Mouse (Mus musculus) left cerebral cortex, adult 11 months (tissue): Measurements from ENCODE around the gene Trib3.
"Not testable (repeated sequence)": the region's sequence is repeated elsewhere in the genome, so short reads cannot be mapped to it uniquely, and the experiment has no call there.

Source experiments
- DNase-seq: peaks from one replicate; pipeline ENCODE4 v3.0.0; 2022; ENCODE audit warnings: low spot score

Trib3 gene

DNA sequence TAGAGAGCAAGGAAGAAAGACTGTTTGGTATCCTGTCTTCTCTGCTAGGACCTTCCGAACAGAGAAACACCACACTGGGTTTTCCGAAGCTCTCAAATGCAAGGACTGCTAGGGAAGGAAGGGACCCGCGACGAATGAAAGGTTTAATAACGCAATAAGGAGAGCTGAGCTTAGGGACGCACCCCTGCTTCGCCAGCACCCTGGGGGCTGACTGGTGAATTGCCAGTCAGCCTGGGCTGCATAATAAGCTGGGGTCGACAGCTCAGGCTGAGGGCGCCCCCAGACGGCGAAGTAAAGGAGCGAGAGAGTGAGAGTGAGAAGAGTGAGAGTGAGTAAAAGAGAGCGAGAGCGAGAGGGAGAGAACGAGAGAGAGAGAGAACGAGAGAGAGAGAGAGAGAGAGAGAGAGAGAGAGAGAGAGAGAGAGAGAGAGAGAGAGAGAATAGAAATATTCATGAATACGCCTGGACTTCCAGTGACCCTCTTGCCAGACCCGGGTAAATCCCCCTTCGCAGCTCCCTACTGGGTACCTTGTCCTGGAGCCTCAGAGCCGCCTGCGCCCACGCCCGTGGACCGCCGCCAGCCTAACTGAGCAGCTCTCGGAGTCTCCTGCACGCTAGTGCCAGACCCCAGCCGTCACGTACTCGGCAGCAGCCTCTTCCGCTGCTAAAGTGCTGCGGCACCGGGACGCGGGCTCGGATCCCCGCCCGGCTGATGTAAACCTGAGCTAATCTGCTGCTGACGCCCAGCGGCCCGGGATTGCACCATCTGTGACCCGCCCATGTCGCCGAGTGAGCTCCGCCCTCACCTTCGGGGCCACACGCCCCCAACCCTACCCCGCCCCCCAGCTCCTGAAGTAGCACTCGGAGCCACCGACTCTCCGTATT lies at the start of gene Trib3:
Gene Trib3, minus strand, starts transcription at position 704 of the 885 bp plus-strand sequence.
- no peak for DNase-seq

- DNase-seq, result no peak
Measured at GRCm38 (mm10) chr2:152393225-152394017, 49.6 kb upstream of the Trib3 start.

DNA sequence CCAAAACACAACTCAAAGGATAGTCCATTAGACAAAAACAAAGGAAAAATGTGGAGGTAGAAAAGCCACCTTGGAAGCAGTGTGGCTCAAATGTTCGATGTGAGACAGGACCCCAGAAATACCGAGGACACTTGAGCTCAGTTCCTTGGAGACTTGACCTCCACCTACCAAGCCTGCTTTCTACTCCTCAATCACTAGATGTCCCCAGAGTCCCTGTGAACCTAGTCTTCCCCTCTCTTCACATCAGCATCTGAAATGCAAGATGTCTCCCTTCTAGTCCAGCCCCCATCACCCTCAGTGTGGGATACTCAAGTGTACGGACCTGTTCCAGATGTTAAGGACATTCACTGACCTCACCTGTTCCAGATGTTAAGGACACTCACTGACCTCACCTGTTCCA lies 49.0 kb upstream of the Trib3 start:
- DNase-seq, result no peak

- no peak for DNase-seq
Measured at GRCm38 (mm10) chr2:152384191-152384590, 40.4 kb upstream of the Trib3 start.

DNA sequence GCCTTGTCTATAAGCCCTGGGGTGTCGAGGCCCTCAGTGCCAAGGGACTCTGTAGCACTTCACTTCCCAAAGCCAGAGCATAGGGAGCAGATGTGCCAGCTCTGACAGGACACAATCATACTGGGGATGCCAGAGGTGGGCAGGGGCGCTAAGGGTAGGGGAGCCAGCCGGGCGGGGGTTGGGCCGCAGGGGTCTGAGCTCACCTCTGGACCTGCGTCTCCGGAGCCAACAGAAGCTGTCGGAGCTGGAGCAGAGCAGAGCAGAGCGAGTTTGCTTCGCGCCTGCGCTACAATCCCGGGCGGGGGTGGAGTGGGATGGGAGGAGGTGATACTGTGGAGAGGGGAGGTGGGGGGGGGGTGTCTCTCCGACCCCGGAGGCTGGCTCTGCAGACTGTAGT lies 32.5 kb upstream of the Trib3 start, which contains the start of gene Nrsn2:
Gene Nrsn2, minus strand, starts transcription at position 294 of the 397 bp plus-strand sequence.
- DNase-seq, result no peak

GRCm38 (mm10) chr2:152375652-152376344 lies 32.0 kb upstream of the Trib3 start:
- peak; percentile 55 for DNase-seq

- DNase-seq, result no peak
Measured at GRCm38 (mm10) chr2:152373547-152373946, 29.7 kb upstream of the Trib3 start.

- DNase-seq, result no peak
Measured at GRCm38 (mm10) chr2:152372661-152373060, 28.8 kb upstream of the Trib3 start.

DNA sequence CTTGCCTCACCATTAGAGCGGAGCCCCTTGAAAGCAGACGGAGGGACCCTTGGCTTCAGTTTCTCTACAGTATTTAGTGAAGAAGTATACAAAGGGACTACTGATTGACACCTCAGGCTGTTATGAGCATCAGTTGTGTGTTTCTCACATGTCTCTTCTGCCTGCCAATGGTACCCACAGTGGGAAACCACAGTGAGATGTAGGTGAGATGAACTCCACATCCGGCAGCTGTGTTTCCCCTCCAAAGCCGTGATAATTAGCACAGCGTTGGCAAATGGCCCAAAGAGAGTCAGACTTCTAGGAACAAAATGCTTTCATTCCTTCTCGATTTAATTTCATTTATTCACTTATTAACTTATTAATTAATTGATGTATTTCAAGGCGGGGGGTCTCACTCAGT lies 28.3 kb upstream of the Trib3 start:
- no peak for DNase-seq

GRCm38 (mm10) chr2:152368532-152369140 lies 24.8 kb upstream of the Trib3 start:
- DNase-seq, result no peak

DNA sequence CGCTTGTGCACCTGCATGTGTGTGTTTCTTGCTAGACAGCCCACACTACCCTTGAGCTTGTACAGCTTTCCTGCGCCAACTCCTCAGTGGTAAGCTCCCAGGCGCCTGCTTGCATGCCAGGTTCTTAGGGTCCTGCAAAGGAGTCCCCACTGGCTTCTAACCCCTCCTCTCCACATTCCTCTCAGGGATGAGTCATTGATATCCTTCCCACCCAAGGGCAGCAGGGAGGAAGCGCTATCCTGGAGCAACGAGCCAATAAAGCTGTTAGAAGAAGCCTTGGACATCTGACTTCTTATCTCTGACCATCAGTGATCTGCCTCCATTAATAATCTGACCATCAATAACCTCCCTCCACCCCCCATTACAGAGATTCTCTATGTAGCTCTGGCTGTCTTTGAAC lies 24.1 kb upstream of the Trib3 start:
- DNase-seq, result no peak

- DNase-seq, result peak; percentile 46
Measured at GRCm38 (mm10) chr2:152363245-152364147, 19.7 kb upstream of the Trib3 start.

DNA sequence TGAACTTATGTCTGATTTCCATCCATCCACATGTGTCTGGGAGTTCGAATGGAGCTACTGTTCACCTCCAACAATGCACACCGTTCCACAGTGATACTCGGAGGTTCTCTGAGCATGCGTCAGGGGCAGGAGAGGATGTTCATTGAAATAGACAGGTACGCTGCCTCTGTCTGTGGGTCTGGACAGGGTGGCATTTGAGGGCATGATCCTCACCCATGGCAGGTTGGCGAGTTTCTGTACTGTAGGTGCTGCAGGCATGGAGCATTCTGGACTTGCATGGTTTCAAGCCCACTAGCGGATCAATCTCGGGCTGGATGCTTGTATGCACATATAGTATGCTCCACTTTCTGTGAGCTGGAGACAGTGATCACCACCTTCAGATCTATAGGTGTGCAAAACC lies 17.4 kb upstream of the Trib3 start:
- DNase-seq, result no peak

- DNase-seq, result no peak
Measured at GRCm38 (mm10) chr2:152360271-152360775, 16.5 kb upstream of the Trib3 start.

DNA sequence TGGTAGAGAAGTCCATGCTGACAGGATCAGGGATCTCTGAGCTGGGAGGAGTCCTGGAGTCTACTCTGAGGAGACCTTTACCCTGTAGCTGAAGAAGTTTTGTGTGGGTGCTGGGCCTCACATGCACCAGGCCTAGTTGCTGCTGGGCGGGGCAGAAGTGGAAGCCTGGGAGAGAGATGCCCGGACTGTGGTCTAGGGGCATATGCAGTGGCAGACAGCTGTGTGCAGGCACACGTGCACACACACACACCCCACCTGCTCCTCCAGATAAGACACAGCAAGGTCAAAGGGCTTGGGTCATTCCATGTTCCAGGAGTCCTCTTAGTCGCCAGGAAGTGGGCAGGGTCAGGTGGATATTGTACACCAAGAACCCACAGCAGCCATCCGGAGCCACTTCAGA lies 15.8 kb upstream of the Trib3 start:
- no peak for DNase-seq

- not testable (repeated sequence) for DNase-seq
Measured at GRCm38 (mm10) chr2:152358977-152359376, 15.1 kb upstream of the Trib3 start.

- no peak for DNase-seq
Measured at GRCm38 (mm10) chr2:152357254-152357653, 13.4 kb upstream of the Trib3 start.

DNA sequence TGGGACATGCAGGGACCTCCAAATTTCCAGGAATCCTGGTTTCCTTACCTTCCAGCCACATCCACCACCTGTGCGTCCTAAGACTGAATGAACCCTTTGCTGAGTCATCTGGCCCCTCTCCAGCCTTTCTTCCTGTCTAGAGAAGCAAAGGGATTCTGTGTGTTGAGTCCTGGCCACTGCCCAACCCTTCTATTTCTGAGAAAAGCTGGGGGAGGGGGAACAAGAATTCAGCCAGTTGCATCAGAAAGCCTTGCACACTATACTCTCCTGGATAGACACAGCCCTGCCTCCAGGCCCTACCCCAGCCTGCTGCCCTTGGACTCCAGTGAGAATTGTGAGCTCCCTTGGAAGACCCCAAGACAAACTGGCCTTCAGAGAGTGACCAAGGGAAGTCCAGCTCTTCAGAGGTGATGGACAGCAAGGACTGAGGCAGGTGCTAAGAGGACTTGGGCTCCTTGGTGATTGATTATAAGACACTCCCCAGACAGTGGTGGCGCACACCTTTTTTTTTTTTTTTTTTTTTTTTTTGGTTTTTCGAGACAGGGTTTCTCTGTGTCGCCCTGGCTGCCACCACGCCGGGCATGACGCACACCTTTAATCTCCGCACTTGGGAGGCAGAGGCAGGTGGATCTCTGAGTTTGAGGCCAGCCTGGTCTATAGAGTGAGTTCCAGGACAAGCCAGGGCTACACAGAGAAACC lies 6.2 kb upstream of the Trib3 start:
- DNase-seq, result no peak

GRCm38 (mm10) chr2:152349205-152349604 lies 5.4 kb upstream of the Trib3 start:
- DNase-seq, result no peak

GRCm38 (mm10) chr2:152347722-152348121 lies 3.9 kb upstream of the Trib3 start:
- no peak for DNase-seq
